Mouse (Mus musculus): Measurements from ENCODE around the gene Rab31.

Rab31 gene

DNA sequence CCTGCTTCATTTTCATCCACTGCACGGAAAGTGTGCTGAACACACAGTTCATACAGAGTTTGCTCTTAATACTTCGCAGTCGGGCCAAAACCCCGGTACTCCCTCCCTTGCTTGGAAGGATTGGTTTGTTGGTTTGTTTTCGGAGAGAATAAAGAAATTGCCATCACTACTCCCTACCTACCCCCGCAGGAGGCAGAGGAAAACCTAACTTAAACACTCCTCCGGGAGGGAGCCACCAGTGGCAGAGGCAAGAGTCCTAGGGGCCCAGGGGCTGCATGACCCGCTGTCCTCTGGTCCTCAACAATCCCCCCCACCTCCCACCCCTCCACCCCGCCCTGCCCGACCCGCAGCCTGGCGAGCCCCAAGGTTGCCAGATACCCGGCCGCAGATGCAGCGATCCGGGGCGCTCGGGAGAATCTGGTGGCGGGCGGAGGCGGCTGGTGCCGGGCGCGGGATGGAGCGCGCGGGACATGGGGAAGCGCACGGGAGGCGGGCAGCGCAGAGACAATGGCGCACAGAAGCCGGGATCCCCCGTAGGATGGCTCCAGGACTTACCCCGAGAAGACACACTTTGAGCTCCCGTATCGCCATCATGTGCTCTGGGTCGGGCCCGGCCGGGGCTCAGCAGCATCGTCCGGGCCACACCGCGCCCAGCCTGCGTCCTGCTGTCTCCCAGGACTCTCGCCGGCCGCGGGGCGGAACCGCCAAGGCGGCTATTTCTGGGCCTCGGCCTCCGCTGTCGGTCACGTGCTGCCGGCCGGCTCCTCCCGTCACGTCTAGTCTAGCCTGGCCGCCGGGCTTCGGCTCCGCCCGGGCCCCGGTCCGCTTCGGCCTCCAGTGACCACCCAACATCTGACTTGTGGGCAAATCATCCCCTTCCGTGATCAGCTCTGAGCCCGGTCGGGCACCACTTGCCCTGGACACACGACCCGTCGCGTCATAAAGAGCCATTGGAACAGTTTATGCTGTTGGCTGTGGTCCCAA is at the start of gene Rab31:
Gene Rab31 (minus strand): TSS at position 802 of the 984 bp plus-strand sequence.
- peak; percentile 60 to 70 for DNase-seq (ENCODE audit: low spot score in 2 of 2)

- no peak for DNase-seq (ENCODE audit: low spot score in 2 of 2)
Observed at GRCm38 (mm10) chr17:65820197-65820596, 47.6 kb upstream of the Rab31 start.

GRCm38 (mm10) chr17:65813763-65814162 is 41.2 kb upstream of the Rab31 start:
- DNase-seq (ENCODE audit: low spot score in 2 of 2), result no peak

GRCm38 (mm10) chr17:65811032-65811431 is 38.5 kb upstream of the Rab31 start:
- no peak for DNase-seq (ENCODE audit: low spot score in 2 of 2)

GRCm38 (mm10) chr17:65806416-65806815 is 33.9 kb upstream of the Rab31 start:
- DNase-seq (ENCODE audit: low spot score in 2 of 2), result no peak

GRCm38 (mm10) chr17:65805966-65806365 is 33.4 kb upstream of the Rab31 start:
- DNase-seq (ENCODE audit: low spot score in 2 of 2), result no peak

- DNase-seq (ENCODE audit: low spot score in 2 of 2), result no peak
Observed at GRCm38 (mm10) chr17:65802026-65802425, 29.5 kb upstream of the Rab31 start.

DNA sequence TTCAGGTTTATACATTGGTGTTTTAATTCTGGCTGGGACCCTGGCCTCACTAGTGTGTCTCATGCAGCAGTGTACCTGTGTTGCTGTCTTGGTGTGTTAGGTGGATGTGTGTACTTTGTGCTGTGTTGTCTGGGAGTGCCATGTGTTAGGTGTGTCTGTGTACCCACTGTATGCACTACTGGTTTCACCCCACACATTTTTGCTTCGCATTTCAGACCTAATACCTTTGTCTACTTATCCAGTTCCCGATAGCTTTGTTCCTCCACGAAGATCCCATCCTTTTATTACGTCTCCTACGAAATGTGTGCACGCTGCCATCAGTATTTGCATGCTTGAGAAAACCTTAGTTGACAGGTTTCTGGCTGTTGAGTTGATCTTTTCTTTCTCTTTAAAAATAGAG is 27.9 kb upstream of the Rab31 start:
- no peak for DNase-seq (ENCODE audit: low spot score in 2 of 2)

DNA sequence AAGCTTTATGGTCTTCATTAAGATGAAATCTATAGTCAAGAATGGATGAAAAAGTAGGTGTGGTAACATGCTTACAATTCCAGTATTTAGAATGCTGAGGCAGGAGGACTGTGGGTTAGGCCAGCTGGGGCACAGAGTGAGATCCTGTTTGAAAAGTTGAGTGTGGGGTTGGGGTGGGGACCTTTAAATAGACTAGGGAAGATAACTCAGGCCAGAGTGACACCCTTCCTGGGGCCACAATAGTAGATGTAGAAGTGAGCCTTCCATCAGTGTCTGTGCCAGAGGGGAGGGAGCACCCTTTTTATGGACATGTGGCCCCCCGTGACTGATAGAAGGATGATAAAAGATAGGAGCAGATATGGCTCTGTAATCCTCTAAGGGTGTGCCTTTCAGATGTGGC is 26.8 kb upstream of the Rab31 start:
- DNase-seq (ENCODE audit: low spot score in 2 of 2), result no peak

DNA sequence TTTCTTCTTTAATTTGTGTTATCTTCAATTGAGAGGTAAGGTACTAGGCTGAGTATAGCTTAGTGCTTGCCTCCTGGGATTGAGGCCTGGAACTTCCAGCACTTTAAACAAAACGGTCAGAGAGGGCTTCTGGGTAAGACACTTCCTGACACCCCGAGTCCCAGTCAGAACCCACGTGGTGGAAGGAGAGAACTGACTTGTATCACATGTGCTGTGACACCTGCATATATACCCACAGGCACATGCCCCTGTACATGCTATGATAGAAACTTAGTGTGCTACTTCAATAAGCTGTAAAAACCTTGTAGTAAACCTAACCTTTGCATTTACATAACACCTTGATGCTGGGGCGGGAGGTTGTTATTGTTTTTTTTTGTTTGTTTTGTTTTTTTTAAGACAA is 25.9 kb upstream of the Rab31 start:
- DNase-seq (ENCODE audit: low spot score in 2 of 2), result no peak

GRCm38 (mm10) chr17:65796056-65796455 is 23.5 kb upstream of the Rab31 start:
- DNase-seq (ENCODE audit: low spot score in 2 of 2), result no peak

GRCm38 (mm10) chr17:65794096-65794850 is 21.7 kb upstream of the Rab31 start:
- DNase-seq (ENCODE audit: low spot score in 2 of 2), result no peak

DNA sequence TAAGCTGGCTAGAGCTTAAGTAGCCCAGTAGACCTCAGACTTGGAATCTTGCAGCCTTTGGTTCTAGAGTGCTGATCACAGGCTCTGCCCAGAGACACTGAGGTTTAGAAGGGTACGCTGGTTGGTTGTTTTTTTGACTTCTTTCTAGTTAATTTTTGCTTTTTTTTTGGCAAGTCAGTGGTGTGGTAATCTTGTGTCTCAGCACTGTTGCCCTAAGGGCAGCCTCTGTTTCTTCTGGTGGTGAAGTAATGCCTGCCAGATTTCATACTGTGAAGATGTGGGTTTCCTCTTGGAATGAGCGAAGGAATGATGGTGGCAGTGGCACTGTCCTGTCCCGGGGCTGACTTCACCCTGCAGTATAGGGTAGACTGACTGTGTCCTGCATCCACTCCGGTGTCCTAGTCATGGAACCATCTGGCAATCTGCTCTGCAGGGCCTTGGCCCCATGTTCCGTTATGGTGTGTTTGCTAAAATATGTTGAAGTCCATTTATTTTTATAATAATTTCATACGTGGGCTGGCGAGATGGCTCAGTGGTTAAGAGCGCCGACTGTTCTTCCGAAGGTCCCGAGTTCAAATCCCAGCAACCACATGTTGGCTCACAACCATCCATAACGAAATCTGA is 20.9 kb upstream of the Rab31 start:
- no peak for DNase-seq (ENCODE audit: low spot score in 2 of 2)

GRCm38 (mm10) chr17:65791161-65791560 is 18.6 kb upstream of the Rab31 start:
- no peak for DNase-seq (ENCODE audit: low spot score in 2 of 2)

DNA sequence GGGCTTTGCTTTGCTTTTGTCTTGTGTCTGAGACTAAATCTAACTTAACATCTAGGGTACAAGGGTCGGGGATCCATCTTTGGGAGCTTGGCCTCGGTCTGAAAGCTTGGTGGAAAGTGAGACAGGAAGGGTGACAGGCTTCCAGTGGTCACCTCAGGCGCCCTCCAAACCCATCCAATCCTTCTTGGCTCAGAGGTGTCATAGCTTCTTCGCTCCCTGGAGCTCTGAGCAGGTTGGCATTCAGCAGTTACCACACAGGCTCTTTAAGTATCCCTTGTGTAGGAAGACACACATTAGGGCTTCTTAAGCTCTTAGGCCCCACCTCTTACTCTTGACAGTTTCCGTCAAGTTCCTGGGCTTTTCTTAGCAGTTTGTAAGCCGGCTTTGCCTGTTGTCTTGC is 17.0 kb upstream of the Rab31 start:
- no peak for DNase-seq (ENCODE audit: low spot score in 2 of 2)

- DNase-seq (ENCODE audit: low spot score in 2 of 2), result no peak
Observed at GRCm38 (mm10) chr17:65788542-65789291, 16.2 kb upstream of the Rab31 start.

DNA sequence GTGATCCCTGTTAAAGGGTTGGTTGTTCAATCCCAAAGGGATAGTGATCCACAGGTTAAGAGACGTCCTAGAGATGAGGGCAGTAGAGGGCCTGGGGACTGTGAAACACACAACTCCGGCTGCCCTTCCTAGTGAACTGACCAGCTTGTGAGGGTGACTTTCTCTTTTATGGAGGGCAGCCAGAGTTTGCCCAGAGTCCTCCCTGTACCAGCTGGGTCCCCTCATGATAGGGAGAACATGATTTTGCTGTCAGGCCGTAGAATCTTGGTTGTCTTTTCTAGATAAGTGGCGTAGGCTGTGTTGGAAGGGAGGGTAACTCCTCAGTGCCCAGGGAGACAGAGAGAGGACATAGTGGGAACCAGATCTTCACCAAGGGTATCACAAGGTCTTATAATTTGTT is 14.7 kb upstream of the Rab31 start:
- DNase-seq (ENCODE audit: low spot score in 2 of 2), result no peak

DNA sequence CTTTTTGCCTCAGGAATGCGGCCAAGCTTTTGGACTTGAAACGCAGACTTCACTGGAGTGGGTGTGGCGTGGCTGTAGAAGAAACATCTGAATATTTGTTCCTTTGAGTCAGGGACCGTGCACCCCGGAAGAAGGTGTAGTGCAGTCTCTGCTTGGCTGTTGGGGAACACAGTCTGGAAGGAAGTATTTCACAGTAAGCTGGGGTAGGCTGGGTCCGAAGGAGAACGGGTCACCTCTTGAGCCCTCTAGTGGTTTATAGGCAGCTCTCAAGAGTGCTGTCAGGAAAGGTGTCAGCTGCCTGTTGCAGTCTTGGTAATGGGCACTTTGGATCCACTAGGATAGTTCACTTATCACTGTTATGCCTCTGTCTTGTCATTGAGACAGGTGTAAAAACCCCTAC is 13.7 kb upstream of the Rab31 start:
- DNase-seq (ENCODE audit: low spot score in 2 of 2), result no peak

- DNase-seq (ENCODE audit: low spot score in 2 of 2), result no peak
Observed at GRCm38 (mm10) chr17:65785707-65786106, 13.2 kb upstream of the Rab31 start.

- DNase-seq (ENCODE audit: low spot score in 2 of 2), result no peak
Observed at GRCm38 (mm10) chr17:65784610-65785140, 12.1 kb upstream of the Rab31 start.
